Mouse (Mus musculus) liver, embryonic 13.5 days (tissue): ENCODE data around the gene Wasf2. TPM values are rescaled to one million over a fixed set of nuclear protein-coding genes. Genes with fewer than 3 reads are reported as not detected.

Experiments
- ATAC-seq: fragments of 200-750 bp; cut with Nextera tagmentation; 2 replicates; pipeline ENCODE4 v1.8.0; 2017; ENCODE audit warnings: low read depth, mild to moderate bottlenecking, moderate number of reproducible peaks, moderate library complexity
- DNase-seq: peaks from one replicate; pipeline ENCODE4 v3.0.0; 2022
- H3K27ac ChIP-seq: fragments of 300-500 bp; sonication (generic); 2 replicates; pipeline ENCODE4 v1.5.1; 2015; ENCODE audit warnings: moderate library complexity, mild to moderate bottlenecking, inconsistent platforms
- H3K27me3 ChIP-seq: fragments of 300-500 bp; sonication (generic); 2 replicates; pipeline ENCODE4 v1.6.1; 2015; ENCODE audit warnings: mild to moderate bottlenecking, inconsistent platforms
- H3K36me3 ChIP-seq: fragments of 300-500 bp; sonication (generic); 2 replicates; pipeline ENCODE4 v1.6.1; 2015; ENCODE audit warnings: mild to moderate bottlenecking, inconsistent platforms
- H3K4me1 ChIP-seq: fragments of 300-500 bp; sonication (generic); replicated peaks from 2 replicates; pipeline ENCODE4 v1.6.1; 2015; ENCODE audit warnings: inconsistent platforms
- H3K4me2 ChIP-seq: fragments of 300-500 bp; sonication (generic); 2 replicates; pipeline ENCODE4 v1.6.1; 2015; ENCODE audit warnings: inconsistent platforms, mild to moderate bottlenecking, moderate library complexity
- H3K4me3 ChIP-seq: fragments of 300-500 bp; sonication (generic); replicated peaks from 2 replicates; pipeline ENCODE4 v1.5.1; 2015; ENCODE audit warnings: mild to moderate bottlenecking, inconsistent platforms
- H3K9ac ChIP-seq: fragments of 300-500 bp; sonication (generic); 2 replicates; pipeline ENCODE4 v1.6.1; 2015; ENCODE audit warnings: mild to moderate bottlenecking, inconsistent platforms
- H3K9me3 ChIP-seq: fragments of 300-500 bp; sonication (generic); replicated peaks from 2 replicates; pipeline ENCODE4 v1.6.1; 2016; ENCODE audit warnings: inconsistent platforms
- WGBS: fragments of 180-500 bp; shearing (Covaris S2); methylation state at CpG from one replicate; pipeline ENCODE4 v1.1.7; 2015; ENCODE audit not compliant: insufficient replicate concordance; 5-methylcytosine and 5-hydroxymethylcytosine counted together
- polyA plus RNA-seq: library from polyadenylated mRNA; unstranded; fragments of >200 nt; fragmentation: Nextera tagmentation; extraction: Ambion mirVana; gene quantifications from 2 replicates; pipeline ENCODE4 v1.2.1, GENCODE M21; 2015

The Wasf2 gene
- polyA plus RNA-seq, 1 experiment from 2014 or later: 52.3 TPM

GRCm38 (mm10) chr4:133103525-133104193 lies 26.6 kb upstream of the Wasf2 start:
- H3K36me3 ChIP-seq: no peaks in the 10 kb centered on the region
- ATAC-seq: peak; percentile 45; the same call in 1 of the 2 replicates
- no peak overlapping the region for H3K4me2 ChIP-seq
- H3K4me1 ChIP-seq: peaks cover 28% of the 10 kb centered on the region
- no peak overlapping the region for H3K9ac ChIP-seq
- no peaks in the 10 kb centered on the region for H3K27me3 ChIP-seq
- DNase-seq: no peak
- no peak overlapping the region for H3K4me3 ChIP-seq
- peak overlapping the region; percentile 39; the same call in 1 of the 2 replicates for H3K27ac ChIP-seq
- no peaks in the 10 kb centered on the region for H3K9me3 ChIP-seq
- 18% methylated on average over 14 of the region's 16 CpGs for WGBS

GRCm38 (mm10) chr4:133104194-133104569 lies 26.1 kb upstream of the Wasf2 start:
- ATAC-seq: no peak
- no peak for DNase-seq
- H3K9ac ChIP-seq: no peak overlapping the region
- WGBS: 36% methylated on average over 10 of the region's 10 CpGs
- peaks cover 29% of the 10 kb centered on the region for H3K4me1 ChIP-seq
- H3K36me3 ChIP-seq: no peaks in the 10 kb centered on the region
- H3K4me2 ChIP-seq: no peak overlapping the region
- H3K27ac ChIP-seq: peak overlapping the region; percentile 39
- no peaks in the 10 kb centered on the region for H3K27me3 ChIP-seq
- H3K9me3 ChIP-seq: no peaks in the 10 kb centered on the region
- H3K4me3 ChIP-seq: no peak overlapping the region

- no peaks in the 10 kb centered on the region for H3K36me3 ChIP-seq
- H3K4me3 ChIP-seq: no peak overlapping the region
- H3K4me1 ChIP-seq: peaks cover 29% of the 10 kb centered on the region
- no peaks in the 10 kb centered on the region for H3K27me3 ChIP-seq
- ATAC-seq (no peak), DNase-seq (no peak)
- H3K27ac ChIP-seq: no peak overlapping the region
- WGBS: 77% methylated on average over 7 of the region's 7 CpGs
- H3K9me3 ChIP-seq: no peaks in the 10 kb centered on the region
- no peak overlapping the region for H3K4me2 ChIP-seq
- H3K9ac ChIP-seq: no peak overlapping the region
Measured at GRCm38 (mm10) chr4:133106691-133107090, 23.6 kb upstream of the Wasf2 start.

DNA sequence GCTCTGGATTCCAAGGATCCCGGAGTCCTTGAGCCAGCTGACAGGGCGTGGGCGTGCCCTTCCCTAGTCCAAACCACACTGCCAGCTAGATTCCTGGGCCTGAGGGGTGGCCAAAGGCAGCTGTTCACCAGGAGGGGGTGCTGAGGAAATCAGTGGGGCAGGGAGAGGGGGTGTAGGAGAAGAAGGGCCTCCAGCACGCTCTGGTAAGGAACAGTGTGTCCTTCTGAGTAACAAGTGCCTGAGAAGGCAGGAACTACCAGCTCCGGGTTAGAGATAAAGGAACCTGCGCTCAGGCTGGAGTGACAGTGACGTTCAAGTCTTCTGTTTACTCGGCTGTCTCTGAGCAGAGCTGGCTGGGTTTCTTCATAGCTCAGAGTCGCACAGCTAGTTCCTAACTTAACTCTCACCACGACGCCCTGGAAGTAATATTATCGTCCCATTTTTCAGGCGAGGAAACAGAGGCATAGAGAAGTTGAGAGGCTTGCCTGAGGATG lies 22.5 kb upstream of the Wasf2 start:
- no peak overlapping the region for H3K9ac ChIP-seq
- no peak overlapping the region for H3K27ac ChIP-seq
- H3K4me3 ChIP-seq: no peak overlapping the region
- peaks cover 29% of the 10 kb centered on the region for H3K4me1 ChIP-seq
- H3K27me3 ChIP-seq: no peaks in the 10 kb centered on the region
- no peaks in the 10 kb centered on the region for H3K36me3 ChIP-seq
- H3K4me2 ChIP-seq: no peak overlapping the region
- ATAC-seq (0 out of 2 replicates have a peak, but pooled peaks have one; percentile 18), DNase-seq (no peak)
- no peaks in the 10 kb centered on the region for H3K9me3 ChIP-seq
- WGBS: 24% methylated on average over 13 of the region's 13 CpGs

- Histone ChIP-seq H3K36me3 (no peaks in the 10 kb centered on the region), H3K4me2 (no peak overlapping the region), H3K4me1 (peaks cover 20% of the 10 kb centered on the region), H3K9me3 (no peaks in the 10 kb centered on the region), H3K4me3 (no peak overlapping the region), H3K9ac (no peak overlapping the region), H3K27me3 (no peaks in the 10 kb centered on the region), H3K27ac (no peak overlapping the region)
- DNase-seq (no peak), ATAC-seq (no peak)
- 69% methylated on average over 13 of the region's 13 CpGs for WGBS
Measured at GRCm38 (mm10) chr4:133108481-133109334, 21.6 kb upstream of the Wasf2 start.

DNA sequence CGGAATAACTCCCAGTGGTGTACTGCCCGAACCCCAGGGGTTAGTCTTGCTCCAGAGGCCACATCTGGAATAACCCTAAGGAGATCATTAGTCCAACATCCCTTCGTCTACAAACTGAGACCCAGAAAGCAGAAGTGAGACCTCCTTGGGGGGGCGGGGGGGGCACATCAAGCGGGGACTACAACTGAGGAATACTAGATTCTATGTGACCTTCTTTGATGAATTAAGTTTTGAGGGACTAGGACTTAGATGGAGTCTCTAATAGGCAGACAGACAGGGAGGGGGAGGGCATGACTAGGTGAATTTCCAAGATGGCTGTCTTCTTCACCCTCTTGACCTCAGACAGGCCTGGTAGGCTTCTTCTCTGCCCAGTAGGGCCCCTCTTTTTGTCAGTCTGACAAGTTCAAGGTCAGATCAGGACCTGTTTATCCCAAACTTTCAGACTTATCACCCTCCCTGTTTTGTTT lies 20.9 kb upstream of the Wasf2 start:
- no peak for DNase-seq
- ATAC-seq: no peak
- H3K4me3 ChIP-seq: no peak overlapping the region

GRCm38 (mm10) chr4:133112175-133112838 lies 18.0 kb upstream of the Wasf2 start:
- DNase-seq (no peak), ATAC-seq (no peak)
- H3K4me1 ChIP-seq: peaks cover 17% of the 10 kb centered on the region
- H3K27me3 ChIP-seq: no peaks in the 10 kb centered on the region
- WGBS: 53% methylated on average over 13 of the region's 13 CpGs
- H3K9ac ChIP-seq: no peak overlapping the region
- H3K36me3 ChIP-seq: no peaks in the 10 kb centered on the region
- H3K27ac ChIP-seq: no peak overlapping the region
- H3K4me3 ChIP-seq: no peak overlapping the region
- H3K4me2 ChIP-seq: no peak overlapping the region
- H3K9me3 ChIP-seq: no peaks in the 10 kb centered on the region

More for the DNA sequence above, 20.9 kb upstream of the Wasf2 start:
- Histone ChIP-seq H3K9ac (no peak overlapping the region), H3K27ac (no peak overlapping the region), H3K4me1 (peaks cover 14% of the 10 kb centered on the region), H3K27me3 (no peaks in the 10 kb centered on the region), H3K9me3 (no peaks in the 10 kb centered on the region), H3K36me3 (no peaks in the 10 kb centered on the region), H3K4me2 (no peak overlapping the region)
- 60% methylated on average over 5 of the region's 5 CpGs for WGBS

GRCm38 (mm10) chr4:133113351-133113882 lies 16.9 kb upstream of the Wasf2 start:
- H3K27me3 ChIP-seq: no peaks in the 10 kb centered on the region
- 64% methylated on average over 6 of the region's 6 CpGs for WGBS
- no peaks in the 10 kb centered on the region for H3K36me3 ChIP-seq
- no peak overlapping the region for H3K9ac ChIP-seq
- H3K27ac ChIP-seq: no peak overlapping the region
- ATAC-seq (no peak), DNase-seq (no peak)
- H3K4me3 ChIP-seq: no peak overlapping the region
- no peaks in the 10 kb centered on the region for H3K9me3 ChIP-seq
- no peak overlapping the region for H3K4me2 ChIP-seq
- H3K4me1 ChIP-seq: peaks cover 11% of the 10 kb centered on the region; the same call in 1 of the 2 replicates

GRCm38 (mm10) chr4:133114762-133115161 lies 15.5 kb upstream of the Wasf2 start:
- DNase-seq: no peak
- Histone ChIP-seq H3K27me3 (no peaks in the 10 kb centered on the region), H3K4me1 (peaks cover 15% of the 10 kb centered on the region), H3K4me3 (no peak overlapping the region), H3K9me3 (no peaks in the 10 kb centered on the region), H3K36me3 (no peaks in the 10 kb centered on the region), H3K9ac (no peak overlapping the region), H3K27ac (no peak overlapping the region), H3K4me2 (no peak overlapping the region)
- ATAC-seq: no peak
- 66% methylated on average over 3 of the region's 3 CpGs for WGBS

- ATAC-seq: no peak
- Histone ChIP-seq H3K9me3 (no peaks in the 10 kb centered on the region), H3K9ac (no peak overlapping the region), H3K27me3 (peaks cover 2% of the 10 kb centered on the region; the same call in 1 of the 2 replicates), H3K4me1 (peaks cover 15% of the 10 kb centered on the region), H3K27ac (no peak overlapping the region), H3K36me3 (no peaks in the 10 kb centered on the region), H3K4me3 (no peak overlapping the region), H3K4me2 (no peak overlapping the region)
- DNase-seq: no peak
- 72% methylated on average over 14 of the region's 14 CpGs for whole genome bisulfite sequencing
Measured at GRCm38 (mm10) chr4:133115721-133116429, 14.4 kb upstream of the Wasf2 start.
